Mouse (Mus musculus) embryonic facial prominence, embryonic 14.5 days (tissue): ENCODE data around the gene Hoxc8. TPM values are rescaled to one million over a fixed set of nuclear protein-coding genes. Genes with fewer than 3 reads are reported as not detected.
A peak's percentile ranks its signal among the peaks of the same experiment; 100 is the strongest.

Experiments used
- ATAC-seq: fragments of 200-750 bp; cut with Nextera tagmentation; 2 replicates; pipeline ENCODE4 v1.8.0; 2017; ENCODE audit warnings: low read depth, moderate number of reproducible peaks, moderate TSS enrichment
- DNase-seq: peaks from one replicate; pipeline ENCODE4 v3.0.0-alpha.2; 2015; ENCODE audit warnings: low spot score
- H3K27ac ChIP-seq: fragments of 300-500 bp; sonication (generic); replicated peaks from 2 replicates; pipeline ENCODE4 v1.5.1; 2014; ENCODE audit warnings: low read depth, mild to moderate bottlenecking, low read length, moderate library complexity
- H3K27me3 ChIP-seq: fragments of 300-500 bp; sonication (generic); replicated peaks from 2 replicates; pipeline ENCODE4 v1.6.1; 2014; ENCODE audit warnings: low read length; ENCODE audit not compliant: control insufficient read depth, insufficient read depth
- H3K36me3 ChIP-seq: fragments of 300-500 bp; sonication (generic); 2 replicates; pipeline ENCODE4 v1.6.1; 2014; ENCODE audit warnings: low read length, mixed read lengths; ENCODE audit not compliant: control insufficient read depth, insufficient read depth
- H3K4me1 ChIP-seq: fragments of 300-500 bp; sonication (generic); 2 replicates; pipeline ENCODE4 v1.6.1; 2014; ENCODE audit warnings: antibody characterized with exemption, low read length; ENCODE audit not compliant: control insufficient read depth, insufficient read depth
- H3K4me2 ChIP-seq: fragments of 300-500 bp; sonication (generic); 2 replicates; pipeline ENCODE4 v1.6.1; 2014; ENCODE audit warnings: low read depth, mild to moderate bottlenecking, low read length, moderate library complexity, mixed read lengths
- H3K4me3 ChIP-seq: fragments of 300-500 bp; sonication (generic); 2 replicates; pipeline ENCODE4 v1.5.1; 2014; ENCODE audit warnings: low read depth, mild to moderate bottlenecking, low read length
- H3K9ac ChIP-seq: fragments of 300-500 bp; sonication (generic); 2 replicates; pipeline ENCODE4 v1.6.1; 2014; ENCODE audit warnings: low read depth, mild to moderate bottlenecking, low read length, moderate library complexity, mixed read lengths
- H3K9me3 ChIP-seq: fragments of 300-500 bp; sonication (generic); 2 replicates; pipeline ENCODE4 v1.6.1; 2016; ENCODE audit warnings: low read length; ENCODE audit not compliant: control insufficient read depth
- WGBS: fragments of 180-500 bp; shearing (Covaris S2); extraction: QIAGEN DNeasy Blood & Tissue Kit; methylation state at CpG from one replicate; pipeline ENCODE4 v1.1.7; 2014; 5-methylcytosine and 5-hydroxymethylcytosine counted together
- polyA plus RNA-seq: library from polyadenylated mRNA; unstranded; fragments of >200 nt; fragmentation: Nextera tagmentation; extraction: Ambion mirVana; gene quantifications from 2 replicates; pipeline ENCODE4 v1.2.1, GENCODE M21; 2014

The Hoxc8 gene
- polyA plus RNA-seq, 1 experiment from 2014 or later: not detected

DNA sequence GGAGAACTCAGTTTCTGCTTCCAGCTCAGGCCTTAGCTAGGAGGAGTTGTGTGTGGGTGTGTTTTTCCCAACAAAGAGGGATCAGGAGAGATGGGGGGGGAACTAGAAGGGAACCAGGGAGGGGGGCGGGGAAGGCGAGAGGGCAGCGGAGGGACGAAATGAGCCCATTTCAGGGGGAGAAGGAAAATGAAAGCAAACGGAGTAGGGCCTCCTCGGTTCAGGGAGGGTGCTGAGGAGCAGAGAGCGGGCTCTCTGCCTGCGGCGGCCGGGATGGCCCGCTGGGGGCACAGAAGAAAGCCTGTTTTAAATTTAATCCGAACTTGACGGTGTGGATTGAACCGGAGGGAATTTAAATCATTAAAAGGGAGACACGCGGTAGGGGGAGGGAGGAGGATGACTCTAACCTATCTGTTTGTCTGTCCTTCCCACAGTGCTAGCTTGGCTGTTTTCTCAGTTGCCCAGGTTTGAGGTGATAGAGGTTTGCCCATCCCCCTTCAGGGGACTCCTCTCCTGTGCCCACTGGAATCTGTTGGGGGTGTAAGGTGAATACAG, 12.9 kb upstream of the Hoxc8 start:
- DNase-seq: no peak
- Histone ChIP-seq H3K36me3 (no peaks in the 10 kb centered on the region), H3K4me3 (no peak overlapping the region), H3K4me2 (no peak overlapping the region), H3K9me3 (no peaks in the 10 kb centered on the region), H3K4me1 (no peaks in the 10 kb centered on the region), H3K9ac (no peak overlapping the region), H3K27ac (no peak overlapping the region), H3K27me3 (peaks cover 100% of the 10 kb centered on the region)
- 3% methylated on average over 16 of the region's 16 CpGs for WGBS
- no peak for ATAC-seq

DNA sequence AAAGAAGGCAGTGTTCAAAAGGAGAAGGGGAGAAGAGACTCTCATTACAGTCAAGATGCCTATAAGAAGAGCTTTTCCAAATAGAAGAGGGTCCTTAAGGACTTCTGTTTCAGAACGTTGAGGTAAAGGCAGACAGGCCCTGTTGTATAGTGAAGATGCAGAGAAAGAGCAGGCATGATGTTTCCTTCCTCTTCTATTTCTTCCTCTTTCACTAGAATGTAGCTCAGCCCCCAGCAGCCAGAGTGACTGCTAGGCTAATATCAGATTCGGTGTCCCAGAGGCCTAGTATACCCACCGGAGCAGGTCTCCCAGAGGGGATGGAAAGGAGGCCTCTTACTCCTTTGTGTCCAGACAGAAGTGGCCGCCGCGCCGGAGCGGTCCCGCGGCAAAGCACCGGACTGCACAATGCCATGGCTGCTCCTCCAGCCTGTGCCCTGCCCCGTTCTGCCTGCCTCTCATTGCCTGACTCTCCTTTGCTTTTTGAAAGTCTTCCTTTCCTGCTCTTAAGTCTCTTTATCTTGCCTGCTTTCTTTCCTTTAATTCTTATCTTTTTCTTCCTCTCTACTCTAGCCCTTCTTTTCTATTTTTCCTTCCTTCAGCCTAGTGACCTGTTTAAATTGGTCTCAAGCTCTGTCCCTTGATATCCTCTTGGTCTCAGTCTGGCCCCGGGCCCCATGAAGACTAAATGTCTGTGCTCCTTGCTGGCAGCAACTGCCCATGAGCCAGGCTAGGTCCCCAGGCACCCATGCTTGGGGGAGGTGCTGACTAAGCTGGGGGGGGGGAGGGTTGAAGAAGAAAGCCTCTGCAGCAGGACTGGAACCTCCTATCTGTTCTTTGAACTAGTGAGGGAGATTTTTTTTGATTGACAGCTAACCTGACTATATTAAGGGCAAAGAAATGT, 11.5 kb upstream of the Hoxc8 start:
- DNase-seq (no peak), ATAC-seq (no peak)
- H3K27me3 ChIP-seq: peaks cover 100% of the 10 kb centered on the region
- H3K9me3 ChIP-seq: no peaks in the 10 kb centered on the region
- no peaks in the 10 kb centered on the region for H3K4me1 ChIP-seq
- H3K27ac ChIP-seq: no peak overlapping the region
- H3K4me2 ChIP-seq: no peak overlapping the region
- no peak overlapping the region for H3K9ac ChIP-seq
- no peaks in the 10 kb centered on the region for H3K36me3 ChIP-seq
- H3K4me3 ChIP-seq: no peak overlapping the region
- 7% methylated on average over 13 of the region's 13 CpGs for WGBS

DNA sequence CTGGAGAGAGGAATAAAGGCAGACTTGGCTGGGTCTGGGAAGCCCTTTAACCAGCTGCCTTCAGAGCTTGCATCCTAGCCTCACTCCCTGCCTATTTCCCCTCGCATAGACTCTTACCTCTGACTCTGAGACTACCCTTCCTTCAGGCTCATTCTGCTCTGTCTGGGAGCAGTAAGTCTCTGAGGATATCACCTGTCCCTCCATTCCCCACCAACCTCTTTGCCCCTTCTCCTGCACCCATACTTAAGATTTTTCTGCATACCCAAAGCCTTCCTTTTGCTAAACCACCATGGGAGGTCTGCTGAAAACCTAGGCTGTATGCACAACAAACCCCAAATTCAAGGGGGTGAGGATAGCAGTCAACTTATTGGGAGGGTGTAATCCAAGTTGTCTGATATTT, 10.5 kb upstream of the Hoxc8 start:
- no peak for DNase-seq
- no peak overlapping the region for H3K4me2 ChIP-seq
- H3K9ac ChIP-seq: no peak overlapping the region
- H3K4me3 ChIP-seq: no peak overlapping the region
- no peaks in the 10 kb centered on the region for H3K4me1 ChIP-seq
- no peak overlapping the region for H3K27ac ChIP-seq
- no peaks in the 10 kb centered on the region for H3K9me3 ChIP-seq
- ATAC-seq: no peak
- no peaks in the 10 kb centered on the region for H3K36me3 ChIP-seq
- peaks cover 99% of the 10 kb centered on the region for H3K27me3 ChIP-seq
- 0% methylated on average over 1 of the region's 1 CpGs for WGBS

DNA sequence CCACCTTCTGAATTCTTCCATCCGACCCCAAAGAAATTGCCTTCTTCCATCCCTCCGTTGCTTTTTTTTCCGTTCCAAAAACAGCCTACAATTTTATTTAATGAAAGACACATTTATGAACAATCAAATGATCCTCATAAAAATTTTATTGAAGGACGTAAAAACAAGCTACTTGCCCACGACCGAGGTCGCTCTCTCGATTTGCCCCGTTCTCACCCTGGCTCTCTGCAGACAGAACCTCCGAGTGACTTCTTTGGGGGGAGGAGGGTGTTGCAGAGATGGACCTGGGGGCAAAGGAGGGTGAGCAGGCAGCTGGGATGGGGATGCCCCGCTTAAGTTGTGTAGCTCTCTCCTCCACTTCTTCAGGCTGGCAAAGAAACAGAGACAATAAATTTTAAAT, 10.1 kb upstream of the Hoxc8 start:
- WGBS: 4% methylated on average over 11 of the region's 11 CpGs
- H3K4me3 ChIP-seq: no peak overlapping the region
- no peak overlapping the region for H3K9ac ChIP-seq
- H3K36me3 ChIP-seq: no peaks in the 10 kb centered on the region
- DNase-seq: no peak
- peaks cover 99% of the 10 kb centered on the region for H3K27me3 ChIP-seq
- no peak overlapping the region for H3K27ac ChIP-seq
- no peak overlapping the region for H3K4me2 ChIP-seq
- H3K9me3 ChIP-seq: no peaks in the 10 kb centered on the region
- no peak for ATAC-seq
- no peaks in the 10 kb centered on the region for H3K4me1 ChIP-seq

DNA sequence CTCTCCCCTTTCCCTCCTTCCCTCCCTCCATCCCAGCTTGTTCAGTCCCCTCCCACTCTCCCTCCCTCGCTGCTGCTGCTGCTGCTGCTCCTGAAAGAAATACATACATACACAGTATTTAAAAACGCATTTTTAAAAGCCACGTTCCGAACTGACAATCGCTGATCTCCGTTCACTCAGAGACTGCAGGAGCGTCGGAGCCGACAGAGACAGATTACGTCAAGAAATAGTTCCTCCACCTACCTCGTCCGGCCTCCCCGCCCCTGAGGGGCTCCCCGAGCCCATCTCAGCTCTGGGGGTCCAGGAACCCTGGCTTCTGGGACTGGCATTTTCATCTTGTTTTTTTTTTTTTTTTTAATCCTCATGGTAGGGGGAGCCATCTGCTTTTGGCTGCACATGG, 9.5 kb upstream of the Hoxc8 start:
- H3K9ac ChIP-seq: no peak overlapping the region
- 1% methylated on average over 14 of the region's 14 CpGs for WGBS
- H3K4me2 ChIP-seq: peak overlapping the region; percentile 41
- H3K4me3 ChIP-seq: peak overlapping the region; percentile 21
- H3K36me3 ChIP-seq: no peaks in the 10 kb centered on the region
- no peaks in the 10 kb centered on the region for H3K9me3 ChIP-seq
- H3K4me1 ChIP-seq: no peaks in the 10 kb centered on the region
- H3K27ac ChIP-seq: no peak overlapping the region
- DNase-seq (no peak), ATAC-seq (no peak)
- peaks cover 99% of the 10 kb centered on the region for H3K27me3 ChIP-seq

DNA sequence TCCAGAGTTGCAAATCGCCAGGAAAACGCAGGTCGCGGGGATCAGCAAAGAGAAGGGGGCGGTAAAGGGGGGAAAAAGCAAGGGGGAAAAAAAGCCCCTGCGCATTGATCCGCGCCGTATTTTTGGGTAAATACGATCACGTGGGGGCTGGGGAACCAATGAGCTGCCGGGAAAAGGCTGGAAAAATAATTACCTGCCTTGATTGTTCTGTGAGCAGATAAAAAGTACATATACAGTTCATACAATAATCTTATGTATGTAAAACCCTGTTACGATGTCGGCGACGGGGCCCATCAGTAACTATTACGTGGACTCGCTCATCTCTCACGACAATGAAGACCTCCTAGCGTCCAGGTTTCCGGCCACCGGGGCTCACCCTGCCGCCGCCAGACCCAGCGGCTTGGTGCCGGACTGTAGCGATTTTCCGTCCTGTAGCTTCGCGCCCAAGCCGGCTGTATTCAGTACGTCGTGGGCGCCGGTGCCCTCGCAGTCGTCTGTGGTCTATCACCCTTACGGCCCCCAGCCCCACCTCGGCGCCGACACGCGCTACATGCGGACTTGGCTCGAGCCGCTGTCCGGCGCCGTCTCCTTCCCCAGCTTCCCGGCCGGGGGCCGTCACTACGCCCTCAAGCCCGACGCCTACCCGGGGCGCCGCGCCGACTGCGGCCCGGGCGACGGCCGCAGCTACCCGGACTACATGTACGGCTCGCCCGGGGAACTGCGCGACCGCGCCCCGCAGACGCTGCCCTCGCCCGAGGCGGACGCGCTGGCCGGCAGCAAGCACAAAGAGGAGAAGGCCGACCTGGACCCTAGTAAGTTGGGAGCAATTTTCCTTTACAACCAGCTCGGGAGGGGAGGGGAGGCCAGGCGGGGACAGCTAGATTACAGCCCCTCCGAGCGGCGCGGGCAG, 8.8 kb upstream of the Hoxc8 start:
- DNase-seq (no peak), ATAC-seq (no peak)
- no peak overlapping the region for H3K9ac ChIP-seq
- H3K27ac ChIP-seq: no peak overlapping the region
- H3K36me3 ChIP-seq: no peaks in the 10 kb centered on the region
- H3K9me3 ChIP-seq: no peaks in the 10 kb centered on the region
- WGBS: under 1% methylated on average over 53 of the region's 88 CpGs
- H3K4me3 ChIP-seq: peak overlapping the region; percentile 21
- no peaks in the 10 kb centered on the region for H3K4me1 ChIP-seq
- peaks cover 99% of the 10 kb centered on the region for H3K27me3 ChIP-seq
- H3K4me2 ChIP-seq: peak overlapping the region; percentile 41

DNA sequence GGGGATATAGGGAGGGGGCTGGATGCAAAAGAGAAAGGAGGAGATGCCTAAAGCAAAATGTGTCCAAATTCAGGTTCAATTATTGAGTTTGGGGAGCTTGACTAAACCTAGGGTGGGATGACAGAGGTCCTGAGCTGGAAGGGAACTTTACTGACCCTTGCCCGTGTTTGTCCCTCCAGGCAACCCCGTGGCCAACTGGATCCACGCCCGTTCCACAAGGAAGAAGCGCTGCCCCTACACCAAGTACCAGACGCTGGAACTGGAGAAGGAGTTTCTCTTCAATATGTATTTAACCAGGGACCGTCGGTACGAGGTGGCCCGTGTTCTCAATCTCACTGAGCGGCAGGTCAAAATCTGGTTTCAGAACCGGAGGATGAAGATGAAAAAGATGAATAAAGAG, 6.7 kb upstream of the Hoxc8 start:
- Histone ChIP-seq H3K4me2 (no peak overlapping the region), H3K27ac (no peak overlapping the region), H3K4me1 (no peaks in the 10 kb centered on the region), H3K36me3 (no peaks in the 10 kb centered on the region), H3K9me3 (no peaks in the 10 kb centered on the region), H3K9ac (no peak overlapping the region), H3K4me3 (no peak overlapping the region), H3K27me3 (peaks cover 99% of the 10 kb centered on the region)
- WGBS: under 1% methylated on average over 12 of the region's 12 CpGs
- ATAC-seq (no peak), DNase-seq (no peak)

DNA sequence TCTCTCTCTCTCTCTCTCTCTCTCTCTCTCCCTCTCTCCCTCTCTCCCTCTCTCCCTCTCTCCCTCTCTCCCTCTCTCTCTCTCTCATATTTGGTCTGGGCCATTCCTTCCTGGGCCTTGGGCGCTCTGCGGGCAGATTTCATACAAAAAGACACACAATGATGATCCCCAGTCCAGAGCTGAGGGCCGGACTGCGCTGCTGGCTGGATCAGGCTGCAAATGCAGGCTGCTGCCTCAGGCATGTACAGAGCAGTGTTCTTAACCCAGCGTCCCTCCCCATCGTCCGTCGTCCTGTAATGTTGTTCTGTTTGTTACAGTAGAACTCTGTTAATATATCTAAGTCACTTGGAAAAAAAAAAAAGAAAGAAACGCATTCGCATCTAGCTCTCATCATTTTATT, 5.9 kb upstream of the Hoxc8 start:
- WGBS: 1% methylated on average over 10 of the region's 10 CpGs
- H3K36me3 ChIP-seq: no peaks in the 10 kb centered on the region
- H3K4me2 ChIP-seq: no peak overlapping the region
- H3K27me3 ChIP-seq: peaks cover 99% of the 10 kb centered on the region
- H3K9me3 ChIP-seq: no peaks in the 10 kb centered on the region
- H3K4me1 ChIP-seq: no peaks in the 10 kb centered on the region
- no peak overlapping the region for H3K27ac ChIP-seq
- no peak overlapping the region for H3K4me3 ChIP-seq
- no peak overlapping the region for H3K9ac ChIP-seq
- ATAC-seq (no peak), DNase-seq (no peak)
